ENCODE assay signal across 7 mouse cellular contexts in genomic region chr12:36042348-36042778, GRCm38 (mm10). TPM values are rescaled to one million over a fixed set of nuclear protein-coding genes. Genes with fewer than 3 reads are reported as not detected.
DNase-seq lines count a peak whose midpoint lies in the region; ATAC-seq and TF ChIP-seq lines count a peak whose summit lies in the region.

Gene Tspan13 (minus strand): TSS chr12:36042500.

- peak; percentile 98 for ATAC-seq in embryonic facial prominence, embryonic 14.5 days (ENCODE audit: low read depth)
- peak; percentile 96 for ATAC-seq in limb, embryonic 12.5 days (ENCODE audit: insufficient number of reproducible peaks, insufficient read depth, low FRiP score, low TSS enrichment, low read depth)
- peak; percentile 98 for ATAC-seq in midbrain, embryonic 14.5 days (ENCODE audit: low FRiP score, low TSS enrichment)

- TF ChIP-seq CTCF in bone marrow, adult 2 months (IDR thresholded peaks at IDR 0.05; ENCODE audit: control insufficient read depth, insufficient read depth, low read length) = no peak

- peak within 1 kb of the TSS; percentile 79 for H3K9ac ChIP-seq in embryonic facial prominence, embryonic 14.5 days (ENCODE audit: low read depth, low read length)
- peak within 1 kb of the TSS; percentile 80 for H3K9ac ChIP-seq in limb, embryonic 12.5 days (replicated peaks)
- peak within 1 kb of the TSS; percentile 99 for H3K9ac ChIP-seq in midbrain, embryonic 14.5 days (replicated peaks; ENCODE audit: low read length)

- peak; percentile 86; the same call in 1 of the 2 replicates for TF ChIP-seq POLR2A in bone marrow, adult 2 months (IDR thresholded peaks at IDR 0.05; ENCODE audit: borderline replicate concordance, control insufficient read depth, low read depth, low read length)

- no peaks in the 10 kb centered on the region for H3K36me3 ChIP-seq in embryonic facial prominence, embryonic 14.5 days (ENCODE audit: control insufficient read depth, insufficient read depth, low read length)
- H3K36me3 ChIP-seq in limb, embryonic 12.5 days = no peaks in the 10 kb centered on the region
- no peaks in the 10 kb centered on the region for H3K36me3 ChIP-seq in midbrain, embryonic 14.5 days (ENCODE audit: control insufficient read depth, insufficient read depth, low read length)

- H3K27ac ChIP-seq in bone marrow, adult 2 months (ENCODE audit: control insufficient read depth, insufficient read depth, low read depth, low read length, poor library complexity) = peak within 1 kb of the TSS; percentile 52
- H3K27ac ChIP-seq in embryonic facial prominence, embryonic 14.5 days (replicated peaks; ENCODE audit: low read depth, low read length) = peak within 1 kb of the TSS; percentile 65
- H3K27ac ChIP-seq in limb, embryonic 12.5 days = no peak within 1 kb of the TSS
- peak within 1 kb of the TSS; percentile 96 for H3K27ac ChIP-seq in midbrain, embryonic 14.5 days (replicated peaks; ENCODE audit: low read depth, low read length)

- H3K9me3 ChIP-seq in embryonic facial prominence, embryonic 14.5 days (ENCODE audit: control insufficient read depth, low read length) = no peaks in the 10 kb centered on the region
- no peaks in the 10 kb centered on the region for H3K9me3 ChIP-seq in limb, embryonic 12.5 days
- H3K9me3 ChIP-seq in midbrain, embryonic 14.5 days (ENCODE audit: control insufficient read depth, low read length) = no peaks in the 10 kb centered on the region

- no peaks in the 10 kb centered on the region for H3K27me3 ChIP-seq in embryonic facial prominence, embryonic 14.5 days (replicated peaks; ENCODE audit: control insufficient read depth, insufficient read depth, low read length)
- H3K27me3 ChIP-seq in limb, embryonic 12.5 days = no peaks in the 10 kb centered on the region
- H3K27me3 ChIP-seq in midbrain, embryonic 14.5 days (ENCODE audit: control insufficient read depth, insufficient read depth, low read length) = no peaks in the 10 kb centered on the region

- no peaks in the 10 kb centered on the region; the same call in 1 of the 2 replicates for H3K4me1 ChIP-seq in bone marrow, adult 2 months (ENCODE audit: control insufficient read depth, insufficient read depth, low read length)
- H3K4me1 ChIP-seq in embryonic facial prominence, embryonic 14.5 days (ENCODE audit: control insufficient read depth, insufficient read depth, low read length) = no peaks in the 10 kb centered on the region
- peaks cover 18% of the 10 kb centered on the region for H3K4me1 ChIP-seq in limb, embryonic 12.5 days (replicated peaks)
- H3K4me1 ChIP-seq in midbrain, embryonic 14.5 days (ENCODE audit: control insufficient read depth, insufficient read depth, low read length) = peaks cover 20% of the 10 kb centered on the region

- under 1% methylated on average over 35 of the region's 35 CpGs for WGBS in bone marrow, adult 2 months
- 0% methylated on average over 30 of the region's 35 CpGs for WGBS in embryonic facial prominence, embryonic 14.5 days
- 0% methylated on average over 35 of the region's 35 CpGs for WGBS in limb, embryonic 12.5 days
- under 1% methylated on average over 35 of the region's 35 CpGs for WGBS in midbrain, embryonic 14.5 days

- H3K4me2 ChIP-seq in embryonic facial prominence, embryonic 14.5 days (ENCODE audit: low read depth, low read length) = peak within 1 kb of the TSS; percentile 97
- peak within 1 kb of the TSS; percentile 85 for H3K4me2 ChIP-seq in limb, embryonic 12.5 days
- H3K4me2 ChIP-seq in midbrain, embryonic 14.5 days (ENCODE audit: low read length) = peak within 1 kb of the TSS; percentile 75

- peak within 1 kb of the TSS; percentile 74 for H3K4me3 ChIP-seq in bone marrow, adult 2 months (replicated peaks; ENCODE audit: control insufficient read depth, low read depth, low read length)
- peak within 1 kb of the TSS; percentile 82 for H3K4me3 ChIP-seq in embryonic facial prominence, embryonic 14.5 days (ENCODE audit: low read depth, low read length)
- H3K4me3 ChIP-seq in limb, embryonic 12.5 days (replicated peaks) = peak within 1 kb of the TSS; percentile 84
- peak within 1 kb of the TSS; percentile 94 for H3K4me3 ChIP-seq in midbrain, embryonic 14.5 days (replicated peaks; ENCODE audit: low read depth, low read length)

- peak; percentile 94 for DNase-seq in embryonic facial prominence, embryonic 14.5 days (ENCODE audit: low spot score)
- DNase-seq in heart, adult 8-10 months (ENCODE audit: low spot score) = peak; percentile 87
- DNase-seq in kidney, adult 8-10 months = peak; percentile 80 to 87
- DNase-seq in midbrain, embryonic 14.5 days = peak; percentile 96
- DNase-seq in spleen, adult 12 weeks (ENCODE audit: low spot score) = peak; percentile 88

RNA-seq across cellular contexts. Expression of gene Tspan13, which starts in this region (rescaled TPM):
- polyA plus RNA-seq in bone marrow, adult 2 months (2011; ENCODE audit: insufficient read depth, insufficient read length, low replicate concordance, missing spikeins) = 18.3 and 22.2 TPM in 2 replicates
- polyA plus RNA-seq in embryonic facial prominence, embryonic 14.5 days (2014; fragmentation: Nextera tagmentation; extraction: Ambion mirVana) = 57.3 and 57.5 TPM in 2 replicates
- 10 to 100 TPM; 34.4 to 50.7 (median 42.6) TPM for total RNA-seq in heart, adult 8-10 months (2022)
- polyA plus RNA-seq in limb, embryonic 12.5 days (2016; fragmentation: Nextera tagmentation; extraction: Ambion mirVana) = 59.8 and 67.8 TPM in 2 replicates
- 348 and 411 TPM in 2 replicates for polyA plus RNA-seq in midbrain, embryonic 14.5 days (2014; fragmentation: Nextera tagmentation; extraction: Ambion mirVana)
